Mouse (Mus musculus): ENCODE results near the gene Spock2. TPM values are rescaled to one million over a fixed set of nuclear protein-coding genes. Genes with fewer than 3 reads are reported as not detected.

Gene Spock2
- polyA plus RNA-seq, 1 experiment, result 1.7 TPM

Other genes starting within 250 kb of the Spock2 start
- gene Dnajb12, start 226.7 kb upstream of the Spock2 start, polyA plus RNA-seq (2012; ENCODE audit: insufficient read depth, insufficient read length, missing spikeins), result 21.7 and 21.9 TPM in 2 replicates
- gene Ddit4, start 154.4 kb upstream of the Spock2 start, polyA plus RNA-seq (2012; ENCODE audit: insufficient read depth, insufficient read length, missing spikeins), result 6.1 and 17.7 TPM in 2 replicates
- gene Ascc1, start 103.4 kb upstream of the Spock2 start, polyA plus RNA-seq (2012; ENCODE audit: insufficient read depth, insufficient read length, missing spikeins), result 19.2 and 20.6 TPM in 2 replicates
- 59.1 and 60.8 TPM in 2 replicates for gene Anapc16, start 103.1 kb upstream of the Spock2 start, polyA plus RNA-seq (2012; ENCODE audit: insufficient read depth, insufficient read length, missing spikeins)
- gene Chst3, start 113.0 kb downstream of the Spock2 start, polyA plus RNA-seq (2012; ENCODE audit: insufficient read depth, insufficient read length, missing spikeins), result not detected in 2 replicates
- gene Psap, start 171.4 kb downstream of the Spock2 start, polyA plus RNA-seq (2012; ENCODE audit: insufficient read depth, insufficient read length, missing spikeins), result 774 and 844 TPM in 2 replicates
- 14.7 and 16.0 TPM in 2 replicates for gene Vsir, start 240.6 kb downstream of the Spock2 start, polyA plus RNA-seq (2012; ENCODE audit: insufficient read depth, insufficient read length, missing spikeins)

Measured in brown adipose tissue, adult 24 weeks (tissue).